Mouse (Mus musculus): ENCODE data around the gene Slc38a3. TPM values are rescaled to one million over a fixed set of nuclear protein-coding genes. Genes with fewer than 3 reads are reported as not detected.

The Slc38a3 gene
- polyA plus RNA-seq, 1 experiment from 2014 or later, result 31.9 TPM

DNA sequence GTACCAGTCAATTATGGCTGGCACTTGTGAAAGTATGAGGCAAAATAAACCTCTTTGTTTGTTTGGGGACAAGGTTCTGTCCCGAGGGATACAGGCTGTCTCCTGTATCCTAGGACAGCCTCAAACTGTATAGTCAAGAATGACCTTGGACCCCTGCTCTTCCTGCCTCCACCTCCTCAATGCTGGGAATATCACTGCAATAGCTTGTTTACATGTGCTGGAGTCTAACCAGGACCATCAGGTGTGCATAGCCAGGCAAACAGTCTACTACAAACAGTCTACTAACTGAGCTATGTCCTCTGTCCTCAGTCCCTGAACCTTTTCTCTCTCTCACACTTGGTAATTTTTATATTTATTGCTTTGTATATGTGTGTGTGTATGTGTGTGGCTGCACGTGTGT lies 15.9 kb downstream of the Slc38a3 start:
- no peak overlapping the region for H3K9ac ChIP-seq (replicated peaks; ENCODE audit: low read length)
- no peaks in the 10 kb centered on the region for H3K9me3 ChIP-seq (ENCODE audit: control insufficient read depth, low read length)
- H3K36me3 ChIP-seq (ENCODE audit: control insufficient read depth, insufficient read depth, low read length), result no peaks in the 10 kb centered on the region
- 87% methylated on average over 2 of the region's 2 CpGs for whole genome bisulfite sequencing
- no peak for DNase-seq
- no peaks in the 10 kb centered on the region for H3K27me3 ChIP-seq (ENCODE audit: control insufficient read depth, insufficient read depth, low read length)
- ATAC-seq (ENCODE audit: low FRiP score, low TSS enrichment), result no peak
- H3K4me1 ChIP-seq (ENCODE audit: control insufficient read depth, insufficient read depth, low read length), result no peaks in the 10 kb centered on the region
- no peak overlapping the region for H3K4me3 ChIP-seq (replicated peaks; ENCODE audit: low read depth, low read length)
- H3K27ac ChIP-seq (replicated peaks; ENCODE audit: low read depth, low read length), result no peak overlapping the region
- H3K4me2 ChIP-seq (ENCODE audit: low read length), result no peak overlapping the region

DNA sequence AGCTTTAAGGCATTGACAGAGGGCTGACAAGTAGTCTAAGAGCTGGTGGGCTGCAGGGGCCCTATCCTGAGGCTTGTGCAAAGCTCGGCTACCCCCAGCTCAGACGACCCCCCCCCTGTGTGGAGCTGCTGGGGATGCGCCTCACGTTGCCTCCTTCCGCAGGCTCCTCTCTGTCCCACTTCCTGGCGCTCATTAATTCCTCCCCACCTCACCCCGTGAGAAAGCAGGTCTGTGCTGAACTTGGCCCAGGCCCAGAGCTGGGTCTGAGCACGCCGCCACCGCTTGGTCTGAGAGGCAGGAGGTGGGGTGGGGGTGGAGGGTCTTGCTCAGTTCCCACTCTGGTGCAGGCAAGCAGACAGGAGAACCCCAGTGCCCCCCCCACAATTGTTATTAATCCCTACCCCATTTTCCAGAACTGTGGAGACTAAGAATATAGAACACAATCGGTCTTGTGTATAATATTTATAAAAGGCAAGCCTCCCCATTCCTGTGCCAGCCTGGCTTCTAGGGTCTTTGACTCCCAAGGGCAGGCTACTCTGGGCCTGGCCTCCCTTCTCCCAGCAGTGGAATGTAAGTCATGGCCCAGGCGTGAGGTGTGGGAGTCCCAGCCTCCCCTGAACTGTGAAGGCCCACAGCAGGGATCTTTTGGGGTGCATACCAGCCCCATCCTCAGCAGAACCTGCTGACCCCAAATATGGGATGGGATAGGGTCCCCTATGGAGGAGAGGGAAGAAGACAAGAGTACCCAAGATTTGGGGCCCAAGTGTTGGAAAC lies 18.4 kb downstream of the Slc38a3 start:
- no peaks in the 10 kb centered on the region for H3K36me3 ChIP-seq (ENCODE audit: control insufficient read depth, insufficient read depth, low read length)

DNA sequence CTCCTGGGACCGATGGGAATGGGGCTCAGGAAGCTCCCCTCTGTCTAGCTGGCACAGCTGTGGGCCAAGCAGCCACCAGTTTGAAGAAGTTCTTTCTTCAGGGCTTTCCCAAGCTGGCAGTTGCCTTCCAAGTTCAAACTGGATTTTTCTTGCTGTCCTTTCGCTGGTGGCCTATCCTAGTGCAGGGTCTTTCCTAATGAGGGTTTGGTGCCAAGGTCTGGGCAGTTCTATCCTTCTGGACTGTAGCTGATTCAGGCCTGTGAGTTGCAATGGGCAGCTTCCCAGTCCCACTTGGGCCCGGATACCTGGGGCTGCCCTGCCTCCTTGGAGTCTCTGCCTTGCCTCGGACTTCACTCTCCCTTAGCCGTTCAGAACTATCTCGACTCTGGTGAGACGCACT lies 19.1 kb downstream of the Slc38a3 start:
- Histone ChIP-seq H3K36me3 (ENCODE audit: control insufficient read depth, insufficient read depth, low read length) (no peaks in the 10 kb centered on the region), H3K27ac (replicated peaks; ENCODE audit: low read depth, low read length) (peak overlapping the region; percentile 56; the same call in 1 of the 2 replicates), H3K27me3 (ENCODE audit: control insufficient read depth, insufficient read depth, low read length) (no peaks in the 10 kb centered on the region), H3K4me1 (ENCODE audit: control insufficient read depth, insufficient read depth, low read length) (no peaks in the 10 kb centered on the region), H3K4me3 (replicated peaks; ENCODE audit: low read depth, low read length) (no peak overlapping the region), H3K4me2 (ENCODE audit: low read length) (no peak overlapping the region), H3K9me3 (ENCODE audit: control insufficient read depth, low read length) (no peaks in the 10 kb centered on the region), H3K9ac (replicated peaks; ENCODE audit: low read length) (no peak overlapping the region)
- 65% methylated on average over 7 of the region's 7 CpGs for WGBS
- ATAC-seq (ENCODE audit: low FRiP score, low TSS enrichment), result no peak
- DNase-seq, result no peak

More for the DNA sequence above, 18.4 kb downstream of the Slc38a3 start:
- ATAC-seq (ENCODE audit: low FRiP score, low TSS enrichment) (peak; percentile 73), DNase-seq (peak; percentile 69)
- Histone ChIP-seq H3K9me3 (ENCODE audit: control insufficient read depth, low read length) (no peaks in the 10 kb centered on the region), H3K27me3 (ENCODE audit: control insufficient read depth, insufficient read depth, low read length) (no peaks in the 10 kb centered on the region), H3K9ac (replicated peaks; ENCODE audit: low read length) (no peak overlapping the region), H3K4me3 (replicated peaks; ENCODE audit: low read depth, low read length) (no peak overlapping the region), H3K4me2 (ENCODE audit: low read length) (no peak overlapping the region), H3K27ac (replicated peaks; ENCODE audit: low read depth, low read length) (peak overlapping the region; percentile 56; the same call in 1 of the 2 replicates), H3K4me1 (ENCODE audit: control insufficient read depth, insufficient read depth, low read length) (no peaks in the 10 kb centered on the region)
- 24% methylated on average over 12 of the region's 12 CpGs for WGBS

DNA sequence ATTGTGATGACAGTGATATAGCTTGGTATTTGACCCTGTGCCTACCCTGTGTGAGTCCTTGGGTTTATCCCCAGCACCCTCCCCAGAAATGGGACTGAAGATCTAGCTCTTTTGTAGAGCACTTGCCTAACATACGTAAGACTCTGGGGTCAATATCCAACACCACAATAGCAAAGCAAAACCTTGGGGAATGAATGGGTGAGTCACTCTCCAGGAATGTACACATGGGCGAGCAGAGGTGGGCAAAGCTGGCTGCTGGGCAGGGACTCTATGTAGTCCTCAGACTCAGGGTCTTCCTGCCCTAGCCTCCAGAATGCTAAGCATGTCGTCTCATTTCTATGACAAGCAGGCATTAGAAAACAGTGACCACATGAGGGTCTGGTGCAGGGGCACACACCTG lies 20.6 kb downstream of the Slc38a3 start:
- Histone ChIP-seq H3K9me3 (ENCODE audit: control insufficient read depth, low read length) (no peaks in the 10 kb centered on the region), H3K4me3 (replicated peaks; ENCODE audit: low read depth, low read length) (no peak overlapping the region), H3K4me2 (ENCODE audit: low read length) (no peak overlapping the region), H3K9ac (replicated peaks; ENCODE audit: low read length) (no peak overlapping the region), H3K27me3 (ENCODE audit: control insufficient read depth, insufficient read depth, low read length) (no peaks in the 10 kb centered on the region), H3K36me3 (ENCODE audit: control insufficient read depth, insufficient read depth, low read length) (no peaks in the 10 kb centered on the region), H3K4me1 (ENCODE audit: control insufficient read depth, insufficient read depth, low read length) (peaks cover 4% of the 10 kb centered on the region; the same call in 1 of the 2 replicates), H3K27ac (replicated peaks; ENCODE audit: low read depth, low read length) (no peak overlapping the region)
- ATAC-seq (ENCODE audit: low FRiP score, low TSS enrichment) (no peak), DNase-seq (no peak)
- 82% methylated on average over 3 of the region's 3 CpGs for WGBS

DNA sequence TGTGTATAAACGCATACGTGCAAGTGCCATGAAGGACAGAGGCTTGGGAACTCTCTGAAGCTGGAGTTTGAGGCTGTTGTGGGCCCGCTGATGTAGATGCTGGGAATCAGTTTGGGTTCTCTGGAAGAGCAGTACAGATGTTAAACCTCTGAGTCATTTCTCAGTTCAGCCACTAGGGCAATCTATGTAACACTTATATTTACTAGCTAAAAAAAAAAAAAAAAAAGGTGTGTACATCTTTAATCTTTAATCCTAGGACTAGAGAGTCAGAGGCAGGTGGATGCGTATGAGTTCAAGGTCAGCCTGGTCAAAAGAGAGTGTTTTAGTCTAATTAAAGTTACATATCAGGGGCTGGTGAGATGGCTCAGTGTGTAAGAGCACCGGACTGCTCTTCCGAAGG lies 22.4 kb downstream of the Slc38a3 start:
- H3K36me3 ChIP-seq (ENCODE audit: control insufficient read depth, insufficient read depth, low read length), result no peaks in the 10 kb centered on the region
- H3K27me3 ChIP-seq (ENCODE audit: control insufficient read depth, insufficient read depth, low read length), result no peaks in the 10 kb centered on the region
- no peak for ATAC-seq (ENCODE audit: low FRiP score, low TSS enrichment)
- no peak overlapping the region for H3K27ac ChIP-seq (replicated peaks; ENCODE audit: low read depth, low read length)
- no peaks in the 10 kb centered on the region for H3K9me3 ChIP-seq (ENCODE audit: control insufficient read depth, low read length)
- 84% methylated on average over 6 of the region's 6 CpGs for WGBS
- no peak overlapping the region for H3K9ac ChIP-seq (replicated peaks; ENCODE audit: low read length)
- no peak overlapping the region for H3K4me3 ChIP-seq (replicated peaks; ENCODE audit: low read depth, low read length)
- DNase-seq, result no peak
- no peak overlapping the region for H3K4me2 ChIP-seq (ENCODE audit: low read length)
- H3K4me1 ChIP-seq (ENCODE audit: control insufficient read depth, insufficient read depth, low read length), result peaks cover 4% of the 10 kb centered on the region; the same call in 1 of the 2 replicates

DNA sequence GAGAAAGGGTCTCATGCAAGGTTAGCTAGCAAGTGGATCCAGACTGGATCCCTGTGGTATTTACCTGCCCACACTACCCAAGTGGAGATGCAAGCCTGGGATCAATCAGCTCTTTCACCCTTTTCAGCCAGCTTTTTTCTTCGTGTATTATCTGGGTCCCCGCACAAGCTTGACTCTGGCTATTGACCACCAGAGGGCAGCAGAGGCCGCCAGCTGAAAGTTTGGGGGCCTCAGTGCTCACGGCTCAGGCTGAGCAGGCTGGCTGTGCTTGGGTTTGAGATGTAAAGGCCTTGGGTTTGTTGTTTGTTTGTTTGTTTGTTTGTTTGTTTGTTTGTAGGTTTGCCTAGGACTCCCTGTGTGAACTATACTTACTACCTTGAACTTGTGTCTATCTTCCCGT lies 23.8 kb downstream of the Slc38a3 start:
- 12% methylated on average over 5 of the region's 5 CpGs for WGBS
- Histone ChIP-seq H3K9me3 (ENCODE audit: control insufficient read depth, low read length) (no peaks in the 10 kb centered on the region), H3K36me3 (ENCODE audit: control insufficient read depth, insufficient read depth, low read length) (no peaks in the 10 kb centered on the region), H3K27me3 (ENCODE audit: control insufficient read depth, insufficient read depth, low read length) (no peaks in the 10 kb centered on the region), H3K9ac (replicated peaks; ENCODE audit: low read length) (no peak overlapping the region), H3K4me3 (replicated peaks; ENCODE audit: low read depth, low read length) (no peak overlapping the region), H3K4me1 (ENCODE audit: control insufficient read depth, insufficient read depth, low read length) (peaks cover 4% of the 10 kb centered on the region; the same call in 1 of the 2 replicates), H3K27ac (replicated peaks; ENCODE audit: low read depth, low read length) (no peak overlapping the region), H3K4me2 (ENCODE audit: low read length) (no peak overlapping the region)
- DNase-seq (peak; percentile 94), ATAC-seq (ENCODE audit: low FRiP score, low TSS enrichment) (0 out of 2 replicates have a peak, but pooled peaks have one; percentile 62)

DNA sequence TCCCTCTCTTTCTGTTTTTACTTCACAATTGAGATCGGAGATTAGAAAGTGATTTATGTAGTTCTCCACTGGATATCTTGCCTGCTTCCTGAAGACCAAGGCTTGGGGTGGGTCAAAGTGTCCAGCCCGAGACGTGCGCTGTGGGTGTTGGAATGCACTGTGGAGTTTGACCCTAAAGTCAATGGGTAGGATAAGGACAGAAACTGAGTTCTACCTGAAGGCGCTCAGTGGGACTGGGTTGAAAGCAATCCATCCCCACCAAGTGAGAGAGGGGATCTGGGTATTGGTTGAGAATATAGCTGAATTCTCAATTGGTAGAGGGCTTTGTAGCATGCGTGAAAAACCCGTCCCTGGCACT lies 24.2 kb downstream of the Slc38a3 start:
- peaks cover 4% of the 10 kb centered on the region; the same call in 1 of the 2 replicates for H3K4me1 ChIP-seq (ENCODE audit: control insufficient read depth, insufficient read depth, low read length)
- H3K4me3 ChIP-seq (replicated peaks; ENCODE audit: low read depth, low read length), result no peak overlapping the region
- no peak overlapping the region for H3K9ac ChIP-seq (replicated peaks; ENCODE audit: low read length)
- no peaks in the 10 kb centered on the region for H3K36me3 ChIP-seq (ENCODE audit: control insufficient read depth, insufficient read depth, low read length)
- 0 out of 2 replicates have a peak, but pooled peaks have one; percentile 18 for ATAC-seq (ENCODE audit: low FRiP score, low TSS enrichment)
- H3K27ac ChIP-seq (replicated peaks; ENCODE audit: low read depth, low read length), result no peak overlapping the region
- H3K27me3 ChIP-seq (ENCODE audit: control insufficient read depth, insufficient read depth, low read length), result no peaks in the 10 kb centered on the region
- no peaks in the 10 kb centered on the region for H3K9me3 ChIP-seq (ENCODE audit: control insufficient read depth, low read length)
- DNase-seq, result no peak
- H3K4me2 ChIP-seq (ENCODE audit: low read length), result no peak overlapping the region
- 59% methylated on average over 7 of the region's 7 CpGs for WGBS

DNA sequence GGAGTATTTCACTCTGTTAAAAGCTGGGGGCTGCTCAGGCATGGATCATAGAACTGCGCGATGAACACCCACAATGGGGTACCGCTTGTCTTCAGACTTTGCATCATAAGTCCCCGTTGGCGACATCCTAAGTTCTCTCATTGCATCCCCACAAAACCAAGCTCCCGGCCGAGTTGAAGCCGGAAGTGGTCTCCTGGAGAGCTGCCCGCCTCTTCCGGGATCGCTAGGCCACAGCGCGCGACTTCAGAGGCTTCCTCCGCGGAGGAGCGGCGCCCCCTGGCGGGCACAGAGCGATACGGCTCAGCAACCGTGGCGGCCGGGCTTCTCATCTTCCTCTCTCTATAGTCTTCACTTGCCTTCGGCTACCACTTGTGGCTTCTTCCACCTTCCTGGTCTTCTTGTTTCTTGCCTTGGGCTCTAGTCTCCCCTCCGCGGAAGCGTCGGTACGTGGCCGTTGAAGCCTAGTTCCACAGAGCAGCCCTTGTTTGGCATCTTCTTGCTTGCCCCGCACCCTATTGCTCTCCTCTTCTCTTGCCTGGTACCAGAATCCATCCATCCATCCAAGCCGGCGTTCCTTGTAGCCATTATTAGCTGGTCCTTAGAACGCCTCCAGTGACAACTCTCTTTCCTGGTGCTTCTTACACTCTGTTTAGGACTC lies 24.7 kb downstream of the Slc38a3 start:
- Histone ChIP-seq H3K36me3 (ENCODE audit: control insufficient read depth, insufficient read depth, low read length) (no peaks in the 10 kb centered on the region), H3K9me3 (ENCODE audit: control insufficient read depth, low read length) (no peaks in the 10 kb centered on the region), H3K27me3 (ENCODE audit: control insufficient read depth, insufficient read depth, low read length) (no peaks in the 10 kb centered on the region), H3K4me2 (ENCODE audit: low read length) (peak overlapping the region; percentile 67), H3K4me3 (replicated peaks; ENCODE audit: low read depth, low read length) (peak overlapping the region; percentile 35), H3K4me1 (ENCODE audit: control insufficient read depth, insufficient read depth, low read length) (peaks cover 4% of the 10 kb centered on the region; the same call in 1 of the 2 replicates), H3K9ac (replicated peaks; ENCODE audit: low read length) (peak overlapping the region; percentile 54), H3K27ac (replicated peaks; ENCODE audit: low read depth, low read length) (peak overlapping the region; percentile 66; the same call in 1 of the 2 replicates)
- DNase-seq, result peak; percentile 97
- 5% methylated on average over 35 of the region's 35 CpGs for WGBS
- ATAC-seq (ENCODE audit: low FRiP score, low TSS enrichment), result peak; percentile 65; the same call in 1 of the 2 replicates

All from midbrain, embryonic 14.5 days (tissue).